Mouse (Mus musculus): ENCODE data around the gene Colgalt1.

Gene Colgalt1

GRCm38 (mm10) chr8:71670621-71671548 is 60.1 kb downstream of the Colgalt1 start:
- DNase-seq, result no peak

GRCm38 (mm10) chr8:71671549-71671965 is 60.8 kb downstream of the Colgalt1 start, which contains the start of gene Unc13a:
Gene Unc13a (minus strand): TSS chr8:71671757.
- peak; percentile 94 for DNase-seq

- DNase-seq, result no peak
Observed at GRCm38 (mm10) chr8:71672168-71672735, 61.5 kb downstream of the Colgalt1 start.

- DNase-seq, result no peak
Observed at GRCm38 (mm10) chr8:71674071-71674470, 63.3 kb downstream of the Colgalt1 start.

Measured in lung, postnatal 14 days (tissue).